Mouse (Mus musculus) megakaryocyte, embryonic 14.5 days (primary cell): Measurements from ENCODE around the gene Sema3e. TPM values are rescaled to one million over a fixed set of nuclear protein-coding genes. Genes with fewer than 3 reads are reported as not detected.

ENCODE experiments used
- H3K27me3 ChIP-seq: replicated peaks from 2 replicates; pipeline ENCODE3; 2012; ENCODE audit warnings: inconsistent platforms
- H3K36me3 ChIP-seq: replicated peaks from 2 replicates; pipeline ENCODE3; 2012; ENCODE audit warnings: low read length, inconsistent platforms, mixed read lengths
- H3K4me1 ChIP-seq: 2 replicates; pipeline ENCODE4 v1.6.1; 2012; ENCODE audit warnings: inconsistent platforms
- H3K4me3 ChIP-seq: replicated peaks from 2 replicates; pipeline ENCODE3; 2012; ENCODE audit warnings: moderate library complexity, mild to moderate bottlenecking, inconsistent platforms
- H3K9me3 ChIP-seq: 2 replicates; pipeline ENCODE4 v1.6.1; 2012; ENCODE audit warnings: inconsistent platforms
- FLI1 ChIP-seq: IDR thresholded peaks from 2 replicates; pipeline ENCODE4 v1.6.1; 2012; ENCODE audit warnings: low read length, inconsistent platforms, mixed read lengths
- GATA1 ChIP-seq: IDR thresholded peaks from 3 replicates; pipeline ENCODE4 v1.6.1; 2012; ENCODE audit warnings: mixed read lengths, low read length, inconsistent platforms, borderline replicate concordance
- polyA plus RNA-seq: library from polyadenylated mRNA; stranded (reverse); fragments of >175 nt; gene quantifications from 2 replicates; pipeline ENCODE4 v1.2.3, GENCODE M21; 2012; ENCODE audit warnings: low replicate concordance; ENCODE audit not compliant: insufficient read depth

Sema3e gene
- 0.04 TPM in 1 of 2 replicates, not detected in the other for polyA plus RNA-seq

GRCm38 (mm10) chr5:14025205-14026124 is at the start of gene Sema3e:
TSS of gene Sema3e (plus strand) at chr5:14025276.
- no peaks in the 10 kb centered on the region for H3K36me3 ChIP-seq
- H3K9me3 ChIP-seq = 0 out of 2 replicates have a peak, but pooled peaks cover 4% of the 10 kb centered on the region
- H3K27me3 ChIP-seq = peaks cover 12% of the 10 kb centered on the region
- peaks cover 9% of the 10 kb centered on the region for H3K4me1 ChIP-seq
- peak within 1 kb of the TSS; percentile 89 for H3K4me3 ChIP-seq
- no peak for TF ChIP-seq FLI1
- TF ChIP-seq GATA1 = no peak

- H3K4me3 ChIP-seq = no peak overlapping the region
- peaks cover 4% of the 10 kb centered on the region; the same call in 1 of the 2 replicates for H3K9me3 ChIP-seq
- TF ChIP-seq GATA1 (no peak), FLI1 (no peak)
- no peaks in the 10 kb centered on the region for H3K36me3 ChIP-seq
- H3K27me3 ChIP-seq = no peaks in the 10 kb centered on the region
- H3K4me1 ChIP-seq = no peaks in the 10 kb centered on the region
These were observed 47.5 kb upstream of the Sema3e start for GRCm38 (mm10) chr5:13977576-13977975.

- no peaks in the 10 kb centered on the region for H3K4me1 ChIP-seq
- H3K36me3 ChIP-seq = no peaks in the 10 kb centered on the region
- TF ChIP-seq GATA1 (no peak), FLI1 (no peak)
- H3K9me3 ChIP-seq = peaks cover 4% of the 10 kb centered on the region; the same call in 1 of the 2 replicates
- no peak overlapping the region for H3K4me3 ChIP-seq
- H3K27me3 ChIP-seq = no peaks in the 10 kb centered on the region
These were observed 45.9 kb upstream of the Sema3e start for GRCm38 (mm10) chr5:13979156-13979555.

- Histone ChIP-seq H3K4me3 (no peak overlapping the region), H3K36me3 (no peaks in the 10 kb centered on the region), H3K27me3 (no peaks in the 10 kb centered on the region), H3K4me1 (no peaks in the 10 kb centered on the region), H3K9me3 (peaks cover 4% of the 10 kb centered on the region; the same call in 1 of the 2 replicates)
- TF ChIP-seq FLI1 (no peak), GATA1 (no peak)
These were observed 42.5 kb upstream of the Sema3e start for GRCm38 (mm10) chr5:13982417-13983054.

- H3K9me3 ChIP-seq = peaks cover 4% of the 10 kb centered on the region; the same call in 1 of the 2 replicates
- H3K4me1 ChIP-seq = no peaks in the 10 kb centered on the region
- H3K4me3 ChIP-seq = no peak overlapping the region
- no peaks in the 10 kb centered on the region for H3K36me3 ChIP-seq
- no peak for TF ChIP-seq FLI1
- H3K27me3 ChIP-seq = no peaks in the 10 kb centered on the region
These were observed 41.5 kb upstream of the Sema3e start for GRCm38 (mm10) chr5:13983608-13984007.

GRCm38 (mm10) chr5:13985669-13986068 is 39.4 kb upstream of the Sema3e start:
- H3K27me3 ChIP-seq = no peaks in the 10 kb centered on the region
- TF ChIP-seq FLI1 (no peak), GATA1 (no peak)
- no peak overlapping the region for H3K4me3 ChIP-seq
- H3K9me3 ChIP-seq = peaks cover 4% of the 10 kb centered on the region; the same call in 1 of the 2 replicates
- no peaks in the 10 kb centered on the region for H3K36me3 ChIP-seq
- no peaks in the 10 kb centered on the region for H3K4me1 ChIP-seq

GRCm38 (mm10) chr5:13987123-13987522 is 38.0 kb upstream of the Sema3e start:
- Histone ChIP-seq H3K27me3 (no peaks in the 10 kb centered on the region), H3K4me1 (no peaks in the 10 kb centered on the region), H3K36me3 (no peaks in the 10 kb centered on the region), H3K9me3 (peaks cover 4% of the 10 kb centered on the region; the same call in 1 of the 2 replicates), H3K4me3 (no peak overlapping the region)
- TF ChIP-seq FLI1 (no peak), GATA1 (no peak)

GRCm38 (mm10) chr5:13988023-13988422 is 37.1 kb upstream of the Sema3e start:
- H3K9me3 ChIP-seq = no peaks in the 10 kb centered on the region
- no peaks in the 10 kb centered on the region for H3K27me3 ChIP-seq
- no peaks in the 10 kb centered on the region for H3K36me3 ChIP-seq
- TF ChIP-seq GATA1 = no peak
- no peak for TF ChIP-seq FLI1
- no peak overlapping the region for H3K4me3 ChIP-seq
- no peaks in the 10 kb centered on the region for H3K4me1 ChIP-seq

GRCm38 (mm10) chr5:13992734-13993396 is 32.2 kb upstream of the Sema3e start:
- Histone ChIP-seq H3K9me3 (no peaks in the 10 kb centered on the region), H3K4me3 (no peak overlapping the region), H3K36me3 (no peaks in the 10 kb centered on the region), H3K4me1 (no peaks in the 10 kb centered on the region), H3K27me3 (no peaks in the 10 kb centered on the region)
- TF ChIP-seq GATA1 = no peak
- no peak for TF ChIP-seq FLI1
